Comparison of ENCODE assay signal across 19 mouse cellular contexts in the genomic region with DNA sequence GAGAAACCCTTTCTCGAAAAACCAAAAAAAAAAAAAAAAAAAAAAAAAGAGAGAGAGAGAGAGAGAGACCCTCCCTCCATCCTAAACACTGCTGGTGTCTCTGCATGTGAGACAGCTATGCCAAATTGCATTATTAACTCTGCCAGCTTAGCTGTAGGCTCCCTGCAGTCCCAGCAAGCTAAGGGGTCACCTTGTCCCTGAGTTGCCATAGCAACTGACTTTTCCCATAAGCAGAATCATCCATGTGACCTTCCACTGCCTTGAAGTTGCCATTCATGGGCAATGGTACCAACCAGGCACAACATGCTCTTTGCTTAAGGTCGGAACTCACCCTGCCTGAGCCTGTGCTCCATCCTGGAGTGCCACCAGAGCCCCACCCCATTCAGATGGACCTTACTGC. TPM values are rescaled to one million over a fixed set of nuclear protein-coding genes. Genes with fewer than 3 reads are reported as not detected.
DNase-seq lines count a peak whose midpoint lies in the region; ATAC-seq lines count a peak whose summit lies in the region.
"Had no signal": no experiment of that assay in that cellular context is flagged by ENCODE, and none has a peak within 500 bp of the region (broad histone marks: within the 10 kb centered on the region; RNA-seq: fewer than 3 reads in every experiment).

No protein-coding gene starts in this region.

- H3K4me2 ChIP-seq in hindbrain, embryonic 16.5 days (ENCODE audit: low read length), result no peak overlapping the region
- no peak overlapping the region for H3K4me2 ChIP-seq in hindbrain, embryonic 11.5 days (replicated peaks; ENCODE audit: low read depth, low read length)
- no peak overlapping the region for H3K4me2 ChIP-seq in midbrain, embryonic 15.5 days
- H3K4me2 ChIP-seq: embryonic facial prominence, embryonic 13.5 days; forebrain, embryonic 12.5 days; heart, embryonic 13.5 days had no signal

- H3K4me1 ChIP-seq in hindbrain, embryonic 16.5 days (ENCODE audit: control insufficient read depth, insufficient read depth, low read depth, low read length), result peaks cover 5% of the 10 kb centered on the region
- no peaks in the 10 kb centered on the region for H3K4me1 ChIP-seq in hindbrain, embryonic 11.5 days (replicated peaks; ENCODE audit: control insufficient read depth, insufficient read depth, low read length)
- H3K4me1 ChIP-seq in midbrain, embryonic 15.5 days, result peaks cover 12% of the 10 kb centered on the region
- H3K4me1 ChIP-seq in midbrain, embryonic 10.5 days, result peaks cover 23% of the 10 kb centered on the region

- no peaks in the 10 kb centered on the region for H3K9me3 ChIP-seq in hindbrain, embryonic 16.5 days (ENCODE audit: control insufficient read depth, low read length)
- no peaks in the 10 kb centered on the region for H3K9me3 ChIP-seq in hindbrain, embryonic 11.5 days (ENCODE audit: control insufficient read depth, low read length)
- no peaks in the 10 kb centered on the region for H3K9me3 ChIP-seq in midbrain, embryonic 15.5 days
- no peaks in the 10 kb centered on the region for H3K9me3 ChIP-seq in midbrain, embryonic 10.5 days (replicated peaks)
- H3K9me3 ChIP-seq: embryonic facial prominence, embryonic 13.5 days; forebrain, embryonic 12.5 days; G1E; heart, embryonic 13.5 days had no signal

- no peaks in the 10 kb centered on the region for H3K27me3 ChIP-seq in hindbrain, embryonic 16.5 days (replicated peaks; ENCODE audit: control insufficient read depth, insufficient read depth, low read length)
- no peaks in the 10 kb centered on the region for H3K27me3 ChIP-seq in hindbrain, embryonic 11.5 days (ENCODE audit: control insufficient read depth, insufficient read depth, low read length)
- H3K27me3 ChIP-seq in midbrain, embryonic 15.5 days (replicated peaks), result no peaks in the 10 kb centered on the region
- H3K27me3 ChIP-seq in midbrain, embryonic 10.5 days (ENCODE audit: low read depth, poor library complexity, severe bottlenecking), result no peaks in the 10 kb centered on the region
- H3K27me3 ChIP-seq: embryonic facial prominence, embryonic 13.5 days; forebrain, embryonic 12.5 days; heart, embryonic 13.5 days had no signal

- no peak overlapping the region for H3K4me3 ChIP-seq in hindbrain, embryonic 16.5 days (ENCODE audit: low read length)
- H3K4me3 ChIP-seq in hindbrain, embryonic 11.5 days (ENCODE audit: low read depth, low read length), result no peak overlapping the region
- no peak overlapping the region for H3K4me3 ChIP-seq in midbrain, embryonic 15.5 days
- H3K4me3 ChIP-seq in midbrain, embryonic 10.5 days, result no peak overlapping the region
- H3K4me3 ChIP-seq: embryonic facial prominence, embryonic 13.5 days; forebrain, embryonic 12.5 days; gastrocnemius, adult 2 months; heart, embryonic 13.5 days had no signal

- H3K9ac ChIP-seq in hindbrain, embryonic 16.5 days (ENCODE audit: low read depth, low read length), result no peak overlapping the region
- no peak overlapping the region for H3K9ac ChIP-seq in hindbrain, embryonic 11.5 days (ENCODE audit: low read depth, low read length)
- H3K9ac ChIP-seq in midbrain, embryonic 15.5 days, result no peak overlapping the region
- H3K9ac ChIP-seq: embryonic facial prominence, embryonic 13.5 days; forebrain, embryonic 12.5 days; heart, embryonic 13.5 days had no signal

- H3K27ac ChIP-seq in hindbrain, embryonic 16.5 days (ENCODE audit: low read depth, low read length), result peak overlapping the region; percentile 57; the same call in 1 of the 2 replicates
- no peak overlapping the region for H3K27ac ChIP-seq in hindbrain, embryonic 11.5 days (ENCODE audit: low read depth, low read length)
- H3K27ac ChIP-seq in midbrain, embryonic 15.5 days, result peak overlapping the region; percentile 39; the same call in 1 of the 2 replicates
- no peak overlapping the region for H3K27ac ChIP-seq in midbrain, embryonic 10.5 days (replicated peaks)
- H3K27ac ChIP-seq: embryonic facial prominence, embryonic 13.5 days; forebrain, embryonic 12.5 days; gastrocnemius, adult 2 months; heart, embryonic 13.5 days had no signal

- ATAC-seq in hindbrain, embryonic 16.5 days, result no peak
- ATAC-seq in hindbrain, embryonic 11.5 days (ENCODE audit: low FRiP score), result no peak
- no peak for ATAC-seq in midbrain, embryonic 15.5 days (replicated peaks)
- ATAC-seq: intestine, postnatal 0 days had no signal

- no peak for DNase-seq in hindbrain, embryonic 11.5 days (ENCODE audit: low spot score)
- DNase-seq in midbrain, embryonic 10.5 days (ENCODE audit: low spot score), result no peak
- DNase-seq in R1 (ENCODE audit: low read depth, low spot score), result peak; percentile 54
- peak; percentile 54 for DNase-seq in brain, adult 2 months (ENCODE audit: low read depth, low spot score)
- DNase-seq in urinary bladder, adult 2 months (ENCODE audit: low spot score), result no peak
- DNase-seq: adrenal gland, postnatal 10 days; cerebellum, adult 18-20 months; cerebellum, adult 9-11 months; cerebellum, postnatal 36 days; gastrocnemius, postnatal 25 days; heart, postnatal 36 days had no signal

- no peaks in the 10 kb centered on the region for H3K36me3 ChIP-seq in hindbrain, embryonic 16.5 days (ENCODE audit: control insufficient read depth, insufficient read depth, low read length)
- no peaks in the 10 kb centered on the region for H3K36me3 ChIP-seq in hindbrain, embryonic 11.5 days (ENCODE audit: control insufficient read depth, insufficient read depth, low read length)
- no peaks in the 10 kb centered on the region for H3K36me3 ChIP-seq in midbrain, embryonic 15.5 days (replicated peaks)
- H3K36me3 ChIP-seq in midbrain, embryonic 10.5 days, result no peaks in the 10 kb centered on the region
- H3K36me3 ChIP-seq: forebrain, embryonic 12.5 days; G1E; heart, embryonic 13.5 days had no signal

- WGBS in hindbrain, embryonic 16.5 days, result 78% methylated on average over 2 of the region's 2 CpGs
- WGBS in hindbrain, embryonic 11.5 days, result 89% methylated on average over 2 of the region's 2 CpGs
- WGBS in midbrain, embryonic 15.5 days, result 72% methylated on average over 2 of the region's 2 CpGs
- 80% methylated on average over 2 of the region's 2 CpGs for WGBS in midbrain, embryonic 10.5 days

RNA-seq across cellular contexts. Expression of a gene that starts 5.0 kb away (rescaled TPM):
- polyA plus RNA-seq in hindbrain, embryonic 16.5 days (2015; fragmentation: Nextera tagmentation; extraction: Ambion mirVana), result 15.2 and 18.9 TPM in 2 replicates
- 9.8 and 9.9 TPM in 2 replicates for polyA plus RNA-seq in hindbrain, embryonic 11.5 days (2014; fragmentation: Nextera tagmentation; extraction: Ambion mirVana)
- 20.1 and 23.1 TPM in 2 replicates for polyA plus RNA-seq in midbrain, embryonic 15.5 days (2015; fragmentation: Nextera tagmentation; extraction: Ambion mirVana)
- polyA plus RNA-seq in midbrain, embryonic 10.5 days (2016; fragmentation: Nextera tagmentation; extraction: Ambion mirVana), result 20.4 and 23.6 TPM in 2 replicates
- 17.7 and 20.9 TPM in 2 replicates for polyA plus RNA-seq in urinary bladder, adult 2 months (2012; rRNA removed)

RNA-seq across cellular contexts. Expression of a gene that starts 46.6 kb away (rescaled TPM):
- polyA plus RNA-seq in hindbrain, embryonic 16.5 days (2015; fragmentation: Nextera tagmentation; extraction: Ambion mirVana), result 19.7 and 23.3 TPM in 2 replicates
- polyA plus RNA-seq in hindbrain, embryonic 11.5 days (2014; fragmentation: Nextera tagmentation; extraction: Ambion mirVana), result 16.5 and 16.7 TPM in 2 replicates
- polyA plus RNA-seq in midbrain, embryonic 15.5 days (2015; fragmentation: Nextera tagmentation; extraction: Ambion mirVana), result 28.5 and 30.2 TPM in 2 replicates
- polyA plus RNA-seq in midbrain, embryonic 10.5 days (2016; fragmentation: Nextera tagmentation; extraction: Ambion mirVana), result 11.3 and 14.9 TPM in 2 replicates
- 21.0 and 23.2 TPM in 2 replicates for polyA plus RNA-seq in urinary bladder, adult 2 months (2012; rRNA removed)

RNA-seq across cellular contexts. Expression of a gene that starts 47.3 kb away (rescaled TPM):
- 0.15 and 0.17 TPM in 2 replicates for polyA plus RNA-seq in hindbrain, embryonic 16.5 days (2015; fragmentation: Nextera tagmentation; extraction: Ambion mirVana)
- 0.37 and 0.42 TPM in 2 replicates for polyA plus RNA-seq in hindbrain, embryonic 11.5 days (2014; fragmentation: Nextera tagmentation; extraction: Ambion mirVana)
- polyA plus RNA-seq in midbrain, embryonic 15.5 days (2015; fragmentation: Nextera tagmentation; extraction: Ambion mirVana), result 0.09 and 0.27 TPM in 2 replicates
- 0.06 and 0.21 TPM in 2 replicates for polyA plus RNA-seq in midbrain, embryonic 10.5 days (2016; fragmentation: Nextera tagmentation; extraction: Ambion mirVana)
- polyA plus RNA-seq in urinary bladder, adult 2 months (2012; rRNA removed), result 1.3 and 2.3 TPM in 2 replicates
- polyA plus RNA-seq: G1E had no signal

Comparison
In these comparisons a context has a peak if more than half of its experiments do, and no peak if none do; other contexts are left out.
1. H3K27ac ChIP-seq: peak in hindbrain, embryonic 16.5 days (single experiment) and midbrain, embryonic 15.5 days (single experiment); none in hindbrain, embryonic 11.5 days (single experiment) and midbrain, embryonic 10.5 days (single experiment).
2. DNase-seq: peak in R1 (single experiment) and brain, adult 2 months (single experiment); none in hindbrain, embryonic 11.5 days (single experiment), midbrain, embryonic 10.5 days (single experiment) and urinary bladder, adult 2 months (single experiment).